Mouse (Mus musculus) liver, embryonic 14.5 days (tissue): Measurements from ENCODE around the gene Amigo2. TPM values are rescaled to one million over a fixed set of nuclear protein-coding genes. Genes with fewer than 3 reads are reported as not detected.

ENCODE experiments used
- ATAC-seq: fragments of 200-750 bp; cut with Nextera tagmentation; 2 replicates; pipeline ENCODE4 v1.8.0; 2017; ENCODE audit warnings: moderate number of reproducible peaks, mild to moderate bottlenecking, moderate library complexity; ENCODE audit not compliant: insufficient read depth
- DNase-seq, 3 experiments: peaks; one replicate each; pipeline ENCODE4 v3.0.0-alpha.2; 2012 to 2013; ENCODE audit warnings: low read depth in 3 of 3, low spot score in 3 of 3
- H3K27ac ChIP-seq: fragments of 300-500 bp; sonication (generic); 2 replicates; pipeline ENCODE4 v1.5.1; 2014; ENCODE audit warnings: moderate library complexity, mild to moderate bottlenecking, control low read depth, inconsistent platforms
- H3K27me3 ChIP-seq: fragments of 300-500 bp; sonication (generic); 2 replicates; pipeline ENCODE4 v1.6.1; 2014; ENCODE audit warnings: mild to moderate bottlenecking, low read length, moderate library complexity; ENCODE audit not compliant: control insufficient read depth, insufficient read depth
- H3K36me3 ChIP-seq: fragments of 300-500 bp; sonication (generic); replicated peaks from 2 replicates; pipeline ENCODE4 v1.6.1; 2014; ENCODE audit warnings: low read depth; ENCODE audit not compliant: control insufficient read depth, insufficient read depth
- H3K4me1 ChIP-seq, 2 experiments: fragments of 200-500 bp in 1 of 2; fragments of 300-500 bp in 1 of 2; sonication (generic) in 1 of 2; replicated peaks; 2 replicates each; pipeline ENCODE4 v1.6.1; 2012 to 2014; ENCODE audit warnings: antibody characterized with exemption in 1 of 2, inconsistent platforms in 1 of 2, low read length in 1 of 2; ENCODE audit not compliant: control insufficient read depth in 2 of 2, insufficient read depth in 2 of 2
- H3K4me2 ChIP-seq: fragments of 300-500 bp; sonication (generic); 2 replicates; pipeline ENCODE4 v1.6.1; 2014; ENCODE audit warnings: low read depth, mild to moderate bottlenecking, control low read depth, moderate library complexity
- H3K4me3 ChIP-seq, 2 experiments: fragments of 200-500 bp in 1 of 2; fragments of 300-500 bp in 1 of 2; sonication (generic) in 1 of 2; 2 replicates each; pipeline ENCODE4 v1.5.1; 2012 to 2014; ENCODE audit warnings: low read depth in 2 of 2, low read length in 2 of 2, mild to moderate bottlenecking in 2 of 2, control low read depth in 1 of 2, inconsistent platforms in 1 of 2, moderate library complexity in 1 of 2; ENCODE audit not compliant: insufficient read depth in 1 of 2
- H3K9ac ChIP-seq: fragments of 300-500 bp; sonication (generic); replicated peaks from 2 replicates; pipeline ENCODE4 v1.6.1; 2014; ENCODE audit warnings: mild to moderate bottlenecking, control low read depth, moderate library complexity
- H3K9me3 ChIP-seq: fragments of 300-500 bp; sonication (generic); 2 replicates; pipeline ENCODE4 v1.6.1; 2016; ENCODE audit warnings: low read length, mixed read lengths; ENCODE audit not compliant: control insufficient read depth
- CTCF ChIP-seq: IDR thresholded peaks from 2 replicates; pipeline ENCODE4 v1.5.1; 2016; ENCODE audit warnings: antibody characterized with exemption, low read depth, control low read depth
- EP300 ChIP-seq: IDR thresholded peaks from 2 replicates; pipeline ENCODE4 v1.6.1; 2016; ENCODE audit warnings: antibody characterized with exemption, low read depth
- WGBS: fragments of 180-500 bp; shearing (Covaris S2); extraction: QIAGEN DNeasy Blood & Tissue Kit; methylation state at CpG from one replicate; pipeline ENCODE4 v1.1.7; 2014; ENCODE audit not compliant: insufficient replicate concordance; 5-methylcytosine and 5-hydroxymethylcytosine counted together
- polyA plus RNA-seq, 2 experiments: library from polyadenylated mRNA; depleted of rRNA in 1 of 2; stranded (reverse) in 1 of 2; unstranded in 1 of 2; fragments of >200 nt; fragmentation: Nextera tagmentation in 1 of 2; extraction: Ambion mirVana in 1 of 2; gene quantifications; 2 replicates each; pipeline versions ENCODE4 v1.2.1 to v1.2.3; 2012 to 2014

The Amigo2 gene
- polyA plus RNA-seq, 2 experiments = 0.36 to 1.0 TPM

DNA sequence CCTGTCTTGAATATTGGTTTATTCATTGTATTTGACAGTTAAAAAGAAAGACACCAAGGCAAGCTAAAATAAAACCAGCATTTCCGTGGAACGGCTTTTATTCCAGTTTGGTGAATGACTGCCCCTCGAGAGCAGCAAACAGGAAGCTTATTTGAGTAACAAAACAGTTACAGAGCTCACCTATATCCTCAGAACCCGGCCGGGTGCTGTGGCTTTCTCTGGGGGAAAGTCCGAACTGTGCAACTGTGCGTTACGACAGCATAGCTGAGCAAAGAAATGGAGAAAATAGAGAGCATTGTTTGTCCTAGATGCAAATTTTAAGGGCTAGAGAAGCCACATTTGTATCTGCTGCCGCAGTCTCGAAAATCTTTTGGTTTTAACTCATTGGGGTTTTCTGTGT, 41.3 kb downstream of the Amigo2 start:
- ATAC-seq = no peak
- WGBS = 65% methylated on average over 10 of the region's 10 CpGs
- Histone ChIP-seq H3K9me3 (no peaks in the 10 kb centered on the region), H3K4me3 (no peak overlapping the region), H3K27me3 (no peaks in the 10 kb centered on the region), H3K4me1 (no peaks in the 10 kb centered on the region), H3K4me2 (no peak overlapping the region), H3K9ac (no peak overlapping the region), H3K36me3 (no peaks in the 10 kb centered on the region), H3K27ac (no peak overlapping the region)
- DNase-seq = peak in 1 of 3 experiments; percentile 7
- no peak for TF ChIP-seq EP300
- no peak for TF ChIP-seq CTCF

DNA sequence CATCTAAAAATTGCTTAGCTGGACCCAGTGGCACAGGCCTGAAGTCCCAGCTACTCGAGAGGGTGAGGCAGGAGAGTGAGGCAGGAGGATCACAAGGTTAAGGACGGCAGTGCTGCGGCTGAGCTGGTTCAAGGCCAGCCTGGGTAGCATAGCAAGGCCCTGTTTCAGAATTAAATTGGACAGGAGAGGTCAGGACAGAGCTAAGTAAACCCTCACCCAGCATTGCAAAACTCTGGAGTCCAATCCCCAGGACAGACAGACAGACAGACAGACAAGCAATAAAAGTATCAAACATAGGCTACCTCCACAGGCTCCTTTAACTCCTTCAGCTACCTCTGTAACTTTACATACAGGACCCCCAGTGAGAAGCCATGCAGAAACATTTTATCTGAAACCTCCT, 42.2 kb downstream of the Amigo2 start:
- WGBS = 65% methylated on average over 3 of the region's 3 CpGs
- Histone ChIP-seq H3K9ac (no peak overlapping the region), H3K9me3 (no peaks in the 10 kb centered on the region), H3K4me1 (no peaks in the 10 kb centered on the region), H3K27ac (no peak overlapping the region), H3K4me3 (no peak overlapping the region), H3K27me3 (no peaks in the 10 kb centered on the region), H3K36me3 (no peaks in the 10 kb centered on the region), H3K4me2 (no peak overlapping the region)
- no peak for TF ChIP-seq EP300
- TF ChIP-seq CTCF = no peak
- ATAC-seq (no peak), DNase-seq (no peak)

DNA sequence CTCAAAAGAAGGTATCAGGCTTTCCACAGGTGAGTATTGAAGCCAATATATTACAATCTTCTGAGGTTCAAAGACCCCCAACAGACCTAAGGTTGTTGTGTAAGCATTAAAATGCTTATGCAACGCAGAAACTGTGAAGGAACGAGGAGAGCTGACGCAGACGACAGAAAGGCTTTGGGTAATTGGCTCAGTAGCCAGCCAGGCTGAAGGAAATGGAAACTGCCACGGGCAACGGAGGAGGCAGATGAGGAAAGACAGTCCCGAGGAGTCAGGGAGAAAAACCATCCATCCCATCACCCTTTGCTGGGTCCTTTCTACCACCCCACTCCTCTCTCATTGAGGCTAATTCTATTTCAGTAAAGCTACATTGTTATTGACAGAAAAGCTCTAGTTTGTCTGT, 50.4 kb downstream of the Amigo2 start:
- Histone ChIP-seq H3K9me3 (no peaks in the 10 kb centered on the region), H3K4me3 (no peak overlapping the region), H3K27me3 (no peaks in the 10 kb centered on the region), H3K27ac (no peak overlapping the region), H3K36me3 (no peaks in the 10 kb centered on the region), H3K4me1 (no peaks in the 10 kb centered on the region), H3K9ac (no peak overlapping the region), H3K4me2 (no peak overlapping the region)
- DNase-seq = no peak
- 64% methylated on average over 7 of the region's 7 CpGs for WGBS
- no peak for ATAC-seq
- TF ChIP-seq CTCF (no peak), EP300 (no peak)

DNA sequence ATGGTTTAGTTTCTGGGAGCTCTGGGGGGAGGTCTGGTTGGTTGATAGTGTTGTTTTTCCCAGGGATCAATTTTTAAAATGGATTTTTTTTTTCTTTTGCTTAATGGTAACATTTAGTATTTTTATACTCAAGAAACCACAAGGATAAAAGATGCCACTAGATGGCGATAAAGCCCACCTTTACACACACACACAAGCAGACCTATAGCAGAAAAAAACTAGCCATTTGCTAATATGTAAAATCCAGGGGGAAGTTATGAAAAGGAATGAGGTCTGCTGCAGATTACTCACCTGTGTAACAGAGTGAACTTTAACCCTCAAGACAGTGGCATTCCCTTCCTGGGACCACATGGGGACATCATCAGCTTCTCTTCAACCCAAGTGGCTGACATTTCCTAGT, 51.5 kb downstream of the Amigo2 start:
- Histone ChIP-seq H3K9ac (no peak overlapping the region), H3K27ac (no peak overlapping the region), H3K9me3 (no peaks in the 10 kb centered on the region), H3K4me3 (no peak overlapping the region), H3K27me3 (no peaks in the 10 kb centered on the region), H3K36me3 (no peaks in the 10 kb centered on the region), H3K4me2 (no peak overlapping the region), H3K4me1 (no peaks in the 10 kb centered on the region)
- 0% methylated on average over 1 of the region's 1 CpGs for WGBS
- peak; percentile 4 to 24 (median 7) for DNase-seq
- no peak for ATAC-seq
- TF ChIP-seq CTCF (peak; percentile 32), EP300 (no peak)

Other genes with a start within 250 kb of the Amigo2 start
- gene Slc38a4, start 191.3 kb downstream of the Amigo2 start, polyA plus RNA-seq (2012; rRNA removed) = 23.9 and 24.4 TPM in 2 replicates
- 52.7 and 55.8 TPM in 2 replicates for gene Slc38a4, start 191.3 kb downstream of the Amigo2 start, polyA plus RNA-seq (2014; fragmentation: Nextera tagmentation; extraction: Ambion mirVana)
- gene Pced1b, start 180 bp downstream of the Amigo2 start, polyA plus RNA-seq (2012; rRNA removed) = 7.8 and 8.2 TPM in 2 replicates
- 5.7 TPM in 2 replicates for gene Pced1b, start 180 bp downstream of the Amigo2 start, polyA plus RNA-seq (2014; fragmentation: Nextera tagmentation; extraction: Ambion mirVana)